Mouse (Mus musculus): ENCODE results near the gene Cd46. TPM values are rescaled to one million over a fixed set of nuclear protein-coding genes. Genes with fewer than 3 reads are reported as not detected.
A peak's percentile ranks its signal among the peaks of the same experiment; 100 is the strongest.

Gene Cd46
- polyA plus RNA-seq, 1 experiment from 2014 or later, result 1.0 TPM

DNA sequence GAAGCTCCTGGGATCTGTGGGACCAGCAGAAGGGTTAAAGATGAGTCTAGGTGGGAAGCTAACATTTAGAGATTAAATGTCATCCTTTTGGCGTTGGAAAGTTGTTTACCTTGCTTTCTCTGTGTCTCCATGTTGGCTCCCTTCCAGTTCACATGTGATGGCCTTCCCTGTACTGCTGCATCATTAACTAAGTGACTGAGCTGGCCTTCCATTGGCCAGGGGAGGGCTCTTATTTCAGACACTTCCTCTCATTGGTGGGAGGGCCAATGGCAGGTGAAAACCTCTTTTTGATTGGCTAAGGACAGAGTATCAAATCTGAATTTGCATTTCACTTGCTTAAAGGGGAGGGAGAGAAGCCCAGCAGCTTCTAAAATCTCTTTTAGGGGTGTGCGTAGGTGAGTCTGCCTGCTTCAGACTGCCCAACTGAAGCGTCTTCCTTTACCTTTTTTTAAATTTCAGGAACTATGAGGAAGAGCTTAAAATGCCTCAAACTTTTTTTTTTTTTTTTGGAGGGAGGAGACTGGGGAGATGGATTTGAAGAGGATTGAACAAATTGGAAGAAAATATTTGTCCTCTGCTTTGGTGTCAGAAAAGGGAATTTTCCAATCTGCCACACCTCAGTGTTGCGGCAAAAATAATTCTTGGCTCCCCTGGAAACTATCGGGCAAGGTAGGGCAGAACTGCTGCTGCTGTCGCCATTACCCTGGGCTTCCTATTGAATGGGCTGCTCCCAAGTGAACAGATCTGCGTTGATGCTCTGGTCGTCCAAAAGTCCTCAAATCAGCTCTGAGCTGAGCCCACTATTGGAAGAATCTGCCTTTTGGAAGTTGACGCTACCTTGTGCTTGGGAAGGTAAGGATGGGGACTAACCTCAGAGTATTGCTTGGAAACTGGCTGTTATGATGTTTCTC is 73.7 kb downstream of the Cd46 start:
- 82% methylated on average over 9 of the region's 9 CpGs for WGBS
- Histone ChIP-seq H3K9me3 (no peaks in the 10 kb centered on the region), H3K36me3 (no peaks in the 10 kb centered on the region), H3K27ac (replicated peaks) (no peak overlapping the region), H3K9ac (no peak overlapping the region), H3K4me1 (0 out of 2 replicates have a peak, but pooled peaks cover 6% of the 10 kb centered on the region), H3K27me3 (replicated peaks) (no peaks in the 10 kb centered on the region), H3K4me3 (no peak overlapping the region), H3K4me2 (no peak overlapping the region)
- no peak for ATAC-seq (ENCODE audit: extremely low read depth, insufficient number of reproducible peaks, low FRiP score, low TSS enrichment)

DNA sequence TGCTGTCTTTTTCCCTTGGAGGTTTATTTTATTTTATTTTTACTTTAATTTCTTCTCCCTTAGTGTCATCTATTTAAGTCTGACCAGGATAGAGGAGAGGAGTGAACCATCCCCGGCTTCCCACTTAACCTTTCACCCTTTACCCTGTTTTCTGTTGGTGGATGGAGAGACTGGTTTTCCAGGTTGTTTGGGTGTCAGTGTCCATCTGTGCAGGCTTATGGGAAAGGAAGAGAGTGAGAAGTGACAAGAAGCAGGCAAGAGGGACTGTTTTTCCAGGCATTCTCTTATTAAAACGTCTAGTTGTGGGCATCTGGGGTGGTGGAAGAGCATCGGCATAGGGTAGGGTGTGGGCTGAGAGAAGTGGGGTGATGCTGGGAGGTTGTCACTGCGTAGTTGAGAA is 74.4 kb downstream of the Cd46 start:
- no peak for ATAC-seq (ENCODE audit: extremely low read depth, insufficient number of reproducible peaks, low FRiP score, low TSS enrichment)
- no peak overlapping the region; the same call in 1 of the 2 replicates for H3K9ac ChIP-seq
- H3K27ac ChIP-seq (replicated peaks), result no peak overlapping the region
- 0 out of 2 replicates have a peak, but pooled peaks cover 6% of the 10 kb centered on the region for H3K4me1 ChIP-seq
- peak overlapping the region; percentile 67; the same call in 1 of the 2 replicates for H3K4me2 ChIP-seq
- H3K4me3 ChIP-seq, result no peak overlapping the region
- H3K36me3 ChIP-seq, result no peaks in the 10 kb centered on the region
- no peaks in the 10 kb centered on the region for H3K27me3 ChIP-seq (replicated peaks)
- no peaks in the 10 kb centered on the region for H3K9me3 ChIP-seq
- 56% methylated on average over 4 of the region's 4 CpGs for WGBS

DNA sequence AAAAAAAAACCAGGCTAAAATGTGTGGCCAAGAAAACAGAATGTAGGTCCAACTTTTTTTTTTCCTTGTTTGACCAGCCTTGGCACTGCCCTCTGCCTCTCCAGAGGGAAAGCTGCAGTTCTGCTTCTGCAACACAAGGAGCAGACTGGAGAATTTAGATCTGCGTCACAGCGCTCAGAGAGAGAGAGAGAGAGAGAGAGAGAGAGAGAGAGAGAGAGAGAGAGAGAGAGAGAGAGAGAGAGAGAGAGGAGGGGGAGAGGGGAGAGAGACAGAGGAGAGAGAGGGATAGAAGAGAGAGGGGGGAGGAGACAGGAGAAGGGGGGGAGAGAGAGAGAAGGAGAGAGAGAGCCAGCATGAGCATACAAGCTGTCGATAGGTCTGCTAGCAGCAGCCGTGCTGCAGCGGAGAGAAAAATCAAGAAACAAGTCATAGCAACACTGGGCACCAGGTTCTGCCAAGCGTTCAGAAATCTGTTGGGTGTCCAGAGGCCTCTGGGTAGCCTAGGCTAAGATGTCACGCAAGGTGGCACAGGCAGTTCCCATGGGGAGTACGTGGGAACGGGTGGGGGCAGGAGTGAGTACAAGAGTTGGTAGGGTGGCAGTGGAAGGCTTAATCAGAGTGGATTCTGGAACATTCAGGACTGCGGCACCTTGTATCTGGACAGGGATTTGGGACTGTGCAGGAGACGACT is 75.1 kb downstream of the Cd46 start:
- Histone ChIP-seq H3K27ac (replicated peaks) (no peak overlapping the region), H3K9me3 (no peaks in the 10 kb centered on the region), H3K4me3 (peak overlapping the region; percentile 40), H3K27me3 (replicated peaks) (no peaks in the 10 kb centered on the region), H3K4me2 (peak overlapping the region; percentile 67), H3K9ac (peak overlapping the region; percentile 58), H3K4me1 (0 out of 2 replicates have a peak, but pooled peaks cover 6% of the 10 kb centered on the region), H3K36me3 (no peaks in the 10 kb centered on the region)
- WGBS, result 42% methylated on average over 11 of the region's 11 CpGs
- ATAC-seq (ENCODE audit: extremely low read depth, insufficient number of reproducible peaks, low FRiP score, low TSS enrichment), result no peak

DNA sequence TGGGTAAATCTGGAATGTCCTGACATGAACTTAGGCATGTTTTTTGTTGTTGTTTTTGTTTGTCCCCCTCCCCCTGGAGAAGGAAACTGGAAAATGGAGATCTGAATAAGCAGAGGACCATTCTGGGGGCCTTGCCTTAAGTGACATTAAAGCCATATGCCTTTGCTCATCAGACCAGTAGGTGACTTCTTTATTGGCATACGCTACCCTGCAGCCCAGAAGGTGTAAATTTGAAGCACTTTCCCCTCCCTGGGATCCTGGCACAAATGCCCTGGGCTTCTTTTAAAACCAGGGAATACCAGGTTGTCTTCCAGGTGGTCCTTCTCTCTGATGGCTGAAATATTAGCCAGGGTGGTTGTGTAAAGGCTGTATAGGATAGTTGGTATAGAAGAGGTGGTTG is 76.8 kb downstream of the Cd46 start:
- H3K27ac ChIP-seq (replicated peaks), result no peak overlapping the region
- H3K4me3 ChIP-seq, result no peak overlapping the region
- no peaks in the 10 kb centered on the region for H3K36me3 ChIP-seq
- H3K27me3 ChIP-seq (replicated peaks), result no peaks in the 10 kb centered on the region
- no peak for ATAC-seq (ENCODE audit: extremely low read depth, insufficient number of reproducible peaks, low FRiP score, low TSS enrichment)
- H3K4me1 ChIP-seq, result 0 out of 2 replicates have a peak, but pooled peaks cover 6% of the 10 kb centered on the region
- no peaks in the 10 kb centered on the region for H3K9me3 ChIP-seq
- 91% methylated on average over 1 of the region's 1 CpGs for WGBS
- no peak overlapping the region for H3K4me2 ChIP-seq
- H3K9ac ChIP-seq, result no peak overlapping the region

DNA sequence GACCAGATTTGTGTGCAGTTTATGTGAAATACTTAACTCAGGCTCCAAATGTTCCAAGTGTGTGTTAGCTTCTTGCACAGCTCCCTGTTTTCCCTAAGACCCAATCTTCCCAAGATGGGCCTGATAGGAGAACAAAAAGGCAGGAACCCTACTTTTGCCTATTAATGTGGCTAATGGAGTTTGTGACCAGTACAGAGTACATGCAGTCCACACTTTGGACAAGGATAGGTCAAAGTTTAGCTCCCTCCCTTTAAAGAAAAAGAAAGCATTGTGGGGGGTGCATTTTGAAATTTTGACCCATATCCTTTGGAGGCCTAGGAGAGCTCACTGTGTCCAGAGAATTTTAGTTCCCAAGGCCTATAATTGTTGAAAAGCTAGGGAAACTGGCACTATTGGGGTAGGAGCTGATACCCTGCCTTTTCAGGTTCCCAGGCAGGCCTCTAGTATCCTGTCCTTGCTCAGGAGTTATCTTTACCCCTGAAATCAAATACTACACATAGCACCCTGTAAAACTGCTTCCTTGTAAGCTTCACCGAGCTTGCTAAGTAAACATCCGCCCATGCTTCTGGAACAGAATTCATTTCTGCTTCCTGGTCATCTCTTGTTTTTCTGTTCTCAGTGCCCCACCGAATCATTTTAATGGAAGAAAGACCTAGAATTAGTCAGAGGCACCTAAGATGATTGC is 77.7 kb downstream of the Cd46 start:
- H3K27me3 ChIP-seq (replicated peaks), result no peaks in the 10 kb centered on the region
- no peaks in the 10 kb centered on the region for H3K36me3 ChIP-seq
- no peak for ATAC-seq (ENCODE audit: extremely low read depth, insufficient number of reproducible peaks, low FRiP score, low TSS enrichment)
- 0 out of 2 replicates have a peak, but pooled peaks cover 6% of the 10 kb centered on the region for H3K4me1 ChIP-seq
- H3K4me3 ChIP-seq, result no peak overlapping the region
- no peak overlapping the region for H3K9ac ChIP-seq
- H3K27ac ChIP-seq (replicated peaks), result no peak overlapping the region
- H3K4me2 ChIP-seq, result no peak overlapping the region
- no peaks in the 10 kb centered on the region for H3K9me3 ChIP-seq
- 68% methylated on average over 3 of the region's 3 CpGs for WGBS

DNA sequence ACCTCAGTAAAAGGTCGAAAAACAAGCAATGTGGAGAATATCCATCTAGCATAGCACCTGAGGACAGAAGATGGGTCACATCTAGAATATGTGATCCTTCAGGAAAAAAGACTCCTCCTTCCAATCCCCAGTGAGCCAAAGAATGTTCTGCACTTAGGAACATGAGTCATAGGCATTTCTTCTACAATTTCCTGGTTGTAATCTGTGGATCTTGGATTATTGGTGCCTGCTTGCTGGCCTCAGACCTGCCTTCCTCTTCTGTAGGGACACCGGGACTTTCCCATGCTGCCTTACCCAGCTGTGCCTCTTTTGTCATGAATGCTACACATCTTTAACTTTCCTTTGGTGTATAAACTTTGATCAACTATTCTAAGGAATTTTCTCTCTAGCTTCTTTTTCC is 79.5 kb downstream of the Cd46 start:
- H3K4me3 ChIP-seq, result no peak overlapping the region
- H3K27me3 ChIP-seq (replicated peaks), result no peaks in the 10 kb centered on the region
- H3K9ac ChIP-seq, result no peak overlapping the region
- H3K36me3 ChIP-seq, result no peaks in the 10 kb centered on the region
- no peak for ATAC-seq (ENCODE audit: extremely low read depth, insufficient number of reproducible peaks, low FRiP score, low TSS enrichment)
- no peak overlapping the region for H3K4me2 ChIP-seq
- H3K27ac ChIP-seq (replicated peaks), result no peak overlapping the region
- 0 out of 2 replicates have a peak, but pooled peaks cover 6% of the 10 kb centered on the region for H3K4me1 ChIP-seq
- 69% methylated on average over 2 of the region's 2 CpGs for WGBS
- no peaks in the 10 kb centered on the region for H3K9me3 ChIP-seq

DNA sequence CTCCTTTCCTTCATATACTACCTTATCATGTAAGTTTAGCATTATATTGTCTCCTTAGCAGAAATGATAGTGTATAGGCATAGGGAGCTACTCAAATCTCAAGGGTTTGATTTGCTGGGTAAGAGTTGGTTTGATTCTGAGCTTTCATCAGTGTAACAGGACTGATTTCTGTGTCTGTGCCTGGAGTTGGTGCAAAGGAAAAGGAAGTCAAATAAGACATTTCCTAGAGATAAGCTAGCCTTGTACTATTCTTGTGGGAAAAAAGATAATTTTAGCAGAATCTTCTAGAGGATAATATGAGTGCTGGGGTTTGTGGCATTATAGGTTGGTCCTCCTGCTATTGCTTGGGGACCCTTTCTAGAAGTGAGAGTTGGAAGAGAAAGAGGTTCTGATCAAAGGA is 85.8 kb downstream of the Cd46 start:
- no peaks in the 10 kb centered on the region for H3K27me3 ChIP-seq (replicated peaks)
- no peaks in the 10 kb centered on the region for H3K36me3 ChIP-seq
- H3K9me3 ChIP-seq, result no peaks in the 10 kb centered on the region
- H3K4me2 ChIP-seq, result no peak overlapping the region
- no peak for ATAC-seq (ENCODE audit: extremely low read depth, insufficient number of reproducible peaks, low FRiP score, low TSS enrichment)
- no peak overlapping the region for H3K4me3 ChIP-seq
- no peak overlapping the region for H3K9ac ChIP-seq
- H3K4me1 ChIP-seq, result peaks cover 9% of the 10 kb centered on the region; the same call in 1 of the 2 replicates
- no peak overlapping the region for H3K27ac ChIP-seq (replicated peaks)

DNA sequence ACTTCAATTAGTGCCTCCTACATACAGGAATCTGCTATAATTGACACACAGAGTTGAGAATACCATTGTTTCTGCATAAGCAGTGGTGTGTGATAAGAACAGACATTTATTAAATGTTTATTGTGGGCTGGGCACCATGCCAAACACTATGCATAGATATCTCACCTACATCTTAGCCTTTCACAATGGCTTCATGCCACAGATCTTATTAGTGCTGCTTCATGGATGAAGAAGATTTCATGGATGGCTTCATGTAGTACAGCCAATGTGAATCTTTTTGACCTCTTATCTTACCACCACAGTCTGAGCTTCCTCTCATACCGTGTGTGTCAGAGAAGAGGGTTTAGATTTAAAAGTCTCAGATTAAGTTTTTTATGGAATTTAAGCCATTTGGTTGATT is 87.9 kb downstream of the Cd46 start:
- no peak overlapping the region for H3K4me3 ChIP-seq
- H3K9me3 ChIP-seq, result no peaks in the 10 kb centered on the region
- no peaks in the 10 kb centered on the region for H3K27me3 ChIP-seq (replicated peaks)
- ATAC-seq (ENCODE audit: extremely low read depth, insufficient number of reproducible peaks, low FRiP score, low TSS enrichment), result no peak
- H3K9ac ChIP-seq, result no peak overlapping the region
- peaks cover 9% of the 10 kb centered on the region; the same call in 1 of the 2 replicates for H3K4me1 ChIP-seq
- H3K4me2 ChIP-seq, result no peak overlapping the region
- H3K36me3 ChIP-seq, result no peaks in the 10 kb centered on the region
- 47% methylated on average over 1 of the region's 1 CpGs for WGBS
- H3K27ac ChIP-seq (replicated peaks), result no peak overlapping the region

DNA sequence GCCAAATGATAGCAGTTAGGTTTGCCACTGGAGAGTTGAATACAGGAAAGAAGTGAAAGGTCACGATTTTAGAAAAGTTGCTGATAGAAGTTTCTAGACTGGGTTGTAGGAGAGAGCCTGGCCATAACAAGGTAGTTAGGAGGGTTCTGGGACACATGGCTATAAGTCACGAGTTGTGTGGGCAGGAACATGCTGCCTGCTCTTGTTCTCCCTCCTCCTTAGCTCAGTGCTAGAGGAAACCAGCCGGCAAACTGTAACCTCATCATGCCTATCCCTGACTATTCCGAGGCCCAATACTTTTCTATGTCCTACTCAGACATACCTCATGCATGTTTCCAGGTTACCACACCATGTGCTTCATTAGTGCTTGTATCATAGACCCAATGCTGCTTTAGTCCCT is 88.7 kb downstream of the Cd46 start:
- no peak overlapping the region for H3K4me3 ChIP-seq
- no peak overlapping the region for H3K27ac ChIP-seq (replicated peaks)
- no peak for ATAC-seq (ENCODE audit: extremely low read depth, insufficient number of reproducible peaks, low FRiP score, low TSS enrichment)
- no peaks in the 10 kb centered on the region for H3K27me3 ChIP-seq (replicated peaks)
- no peaks in the 10 kb centered on the region for H3K9me3 ChIP-seq
- H3K36me3 ChIP-seq, result no peaks in the 10 kb centered on the region
- no peak overlapping the region for H3K4me2 ChIP-seq
- 70% methylated on average over 4 of the region's 4 CpGs for WGBS
- H3K4me1 ChIP-seq, result peaks cover 9% of the 10 kb centered on the region; the same call in 1 of the 2 replicates
- H3K9ac ChIP-seq, result no peak overlapping the region

DNA sequence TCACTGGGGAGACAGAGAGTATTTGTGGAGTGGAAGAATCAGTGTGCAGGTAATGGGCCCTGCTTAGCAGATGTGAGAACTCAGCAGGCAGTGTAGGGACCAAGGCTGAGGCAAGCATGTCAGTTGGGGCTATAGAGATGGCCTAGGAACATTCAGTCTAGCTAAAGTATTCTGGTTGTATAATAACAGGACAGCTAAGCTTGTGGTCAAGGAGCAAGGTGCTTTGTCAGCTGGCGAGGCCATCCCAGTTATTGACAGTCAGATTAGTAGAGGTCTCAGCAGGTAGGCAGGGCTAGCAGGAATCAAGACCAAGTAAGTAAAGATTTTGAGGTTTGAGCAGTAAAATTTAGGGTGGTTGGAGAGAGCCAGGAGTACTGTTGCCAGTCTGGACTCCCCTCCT is 93.7 kb downstream of the Cd46 start:
- Histone ChIP-seq H3K9me3 (no peaks in the 10 kb centered on the region), H3K27me3 (replicated peaks) (no peaks in the 10 kb centered on the region), H3K9ac (no peak overlapping the region), H3K4me2 (no peak overlapping the region), H3K27ac (replicated peaks) (no peak overlapping the region), H3K4me1 (peaks cover 10% of the 10 kb centered on the region; the same call in 1 of the 2 replicates), H3K4me3 (no peak overlapping the region), H3K36me3 (no peaks in the 10 kb centered on the region)
- ATAC-seq (ENCODE audit: extremely low read depth, insufficient number of reproducible peaks, low FRiP score, low TSS enrichment), result no peak
- 88% methylated on average over 1 of the region's 1 CpGs for whole genome bisulfite sequencing

DNA sequence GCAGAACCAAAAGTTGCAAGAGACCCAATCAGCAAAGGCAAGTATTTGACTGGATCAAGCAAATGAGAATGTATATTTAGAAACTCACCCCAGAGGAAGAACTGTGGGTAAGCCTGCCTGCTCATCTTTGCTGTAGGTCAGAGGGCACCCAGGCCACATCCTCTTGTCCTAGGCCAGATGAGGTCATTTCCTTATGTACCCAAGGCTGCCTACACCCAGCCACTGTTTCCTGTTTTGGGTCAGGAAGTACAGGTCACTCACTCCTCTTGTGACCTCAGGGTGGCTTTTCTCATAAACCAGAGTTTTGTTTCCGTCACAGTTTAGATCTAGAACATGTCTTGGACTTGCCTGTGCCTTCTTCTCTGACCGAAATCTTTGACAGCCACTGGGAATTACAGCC is 96.9 kb downstream of the Cd46 start:
- no peak for ATAC-seq (ENCODE audit: extremely low read depth, insufficient number of reproducible peaks, low FRiP score, low TSS enrichment)
- no peak overlapping the region for H3K9ac ChIP-seq
- peaks cover 23% of the 10 kb centered on the region for H3K4me1 ChIP-seq
- H3K4me2 ChIP-seq, result no peak overlapping the region
- no peaks in the 10 kb centered on the region for H3K27me3 ChIP-seq (replicated peaks)
- no peak overlapping the region for H3K27ac ChIP-seq (replicated peaks)
- H3K9me3 ChIP-seq, result no peaks in the 10 kb centered on the region
- no peak overlapping the region for H3K4me3 ChIP-seq
- 77% methylated on average over 2 of the region's 2 CpGs for WGBS
- no peaks in the 10 kb centered on the region for H3K36me3 ChIP-seq
